Mouse (Mus musculus) R1 (cell line): ENCODE results near the gene Gna15.

Experiments
- DNase-seq: peaks from one replicate; pipeline ENCODE4 v3.0.0-alpha.2; 2018; ENCODE audit warnings: low read depth, low spot score

The Gna15 gene

GRCm38 (mm10) chr10:81467670-81468235 lies 56.3 kb downstream of the Gna15 start:
- no peak for DNase-seq

DNA sequence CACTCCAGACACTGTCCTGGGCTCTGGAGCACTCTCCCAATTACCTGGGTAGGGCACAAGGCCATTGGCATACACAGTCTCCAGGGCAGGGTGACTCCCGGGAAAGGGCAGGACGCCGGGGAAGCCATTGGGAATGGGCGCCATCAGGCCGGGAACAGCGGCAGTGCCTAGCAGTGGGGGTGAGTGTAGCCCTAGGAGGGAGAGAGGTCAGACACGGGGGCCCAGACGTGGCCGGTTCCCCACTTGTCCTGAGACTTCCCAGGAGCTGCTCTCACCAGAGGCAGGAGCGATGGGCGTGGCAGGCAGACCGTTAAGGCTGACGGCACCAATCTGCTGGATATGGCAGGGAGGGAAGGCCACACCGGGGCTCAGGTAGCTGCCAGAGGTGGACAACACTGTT lies 57.1 kb downstream of the Gna15 start:
- DNase-seq, result no peak

- DNase-seq, result no peak
Observed at GRCm38 (mm10) chr10:81466066-81466465, 58.0 kb downstream of the Gna15 start.

DNA sequence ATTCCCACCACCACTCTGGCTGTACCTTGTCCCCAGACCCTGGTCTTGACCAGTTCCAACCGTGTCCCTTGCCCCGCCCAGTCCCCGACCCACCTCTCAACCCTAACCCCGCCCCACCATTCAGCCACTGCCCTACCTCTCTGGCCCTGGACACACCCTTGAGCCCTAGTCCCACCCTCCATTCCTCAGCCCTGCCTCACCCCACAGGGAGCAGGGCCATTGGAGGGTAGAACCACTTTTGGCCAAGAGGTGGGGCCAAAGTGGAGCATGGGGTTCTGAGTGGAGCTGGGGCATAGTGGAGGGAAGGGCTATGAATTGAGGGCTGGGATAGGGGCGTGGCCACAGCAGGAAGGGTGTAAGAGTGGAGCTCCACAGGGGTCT lies 58.8 kb downstream of the Gna15 start:
- DNase-seq, result peak; percentile 100

- DNase-seq, result peak; percentile 95
Observed at GRCm38 (mm10) chr10:81464405-81465264, 59.4 kb downstream of the Gna15 start.

GRCm38 (mm10) chr10:81463531-81463930 lies 60.5 kb downstream of the Gna15 start:
- DNase-seq, result no peak

- DNase-seq, result no peak
Observed at GRCm38 (mm10) chr10:81462917-81463316, 61.1 kb downstream of the Gna15 start.

DNA sequence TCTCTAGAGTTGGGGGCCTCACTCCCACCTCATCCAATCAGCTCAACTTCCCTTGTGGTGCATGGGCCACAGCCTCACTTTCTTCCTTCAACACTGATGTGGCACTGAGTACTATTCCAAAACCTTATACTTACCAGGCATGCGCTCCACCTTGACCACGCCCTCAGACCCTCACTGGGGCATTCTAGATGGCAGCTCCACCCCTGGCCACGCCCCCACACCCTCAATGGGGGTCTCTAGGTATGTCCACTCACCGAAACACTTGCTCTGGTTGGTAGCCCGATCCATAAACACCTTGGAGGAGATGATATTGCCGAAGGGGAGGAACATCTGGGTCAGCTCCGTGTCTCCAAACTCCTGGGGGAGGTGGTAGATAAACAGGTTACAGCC lies 61.6 kb downstream of the Gna15 start:
- no peak for DNase-seq

GRCm38 (mm10) chr10:81461673-81462414 lies 62.2 kb downstream of the Gna15 start:
- DNase-seq, result peak; percentile 50

DNA sequence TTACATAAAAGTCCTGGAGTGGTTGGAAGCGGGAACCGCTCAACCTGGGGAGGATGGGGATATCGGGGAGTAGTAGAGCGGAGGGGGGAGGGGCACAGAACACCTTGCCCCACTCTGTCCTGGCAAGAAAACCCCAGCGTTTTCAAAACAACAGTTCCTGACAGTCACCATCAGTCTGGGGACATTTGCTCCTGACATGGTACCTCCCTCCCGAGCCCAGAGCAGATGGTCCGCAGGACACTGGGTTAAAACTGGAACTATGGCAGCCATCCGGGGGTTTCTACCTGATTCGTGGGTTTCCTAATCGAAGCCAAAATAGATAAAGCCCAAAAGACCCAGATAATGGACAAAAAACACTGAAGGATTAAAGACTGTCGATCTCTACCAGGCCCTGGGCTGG lies 63.1 kb downstream of the Gna15 start:
- no peak for DNase-seq

GRCm38 (mm10) chr10:81460471-81460870 lies 63.6 kb downstream of the Gna15 start:
- no peak for DNase-seq

GRCm38 (mm10) chr10:81459399-81459798 lies 64.6 kb downstream of the Gna15 start:
- DNase-seq, result no peak

DNA sequence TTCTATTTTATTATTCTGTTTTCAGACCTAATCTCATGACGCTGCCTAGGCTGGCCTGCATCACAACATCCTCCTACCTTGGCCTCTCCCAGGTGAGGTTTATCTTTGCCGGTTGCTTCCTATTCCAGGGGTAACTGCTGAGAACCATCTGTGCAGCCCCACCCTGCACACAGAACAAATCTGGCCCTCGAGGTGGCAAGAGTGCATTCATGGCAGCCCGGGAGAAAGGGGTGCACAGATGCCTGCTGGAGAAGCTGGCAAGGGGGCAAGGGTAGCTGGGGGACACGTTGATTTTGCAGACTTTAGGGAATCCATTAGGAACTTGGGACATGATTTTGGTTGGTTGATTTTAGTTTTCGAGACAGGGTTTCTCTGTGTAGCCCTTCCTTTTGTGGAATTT lies 65.8 kb downstream of the Gna15 start:
- no peak for DNase-seq

- no peak for DNase-seq
Observed at GRCm38 (mm10) chr10:81457624-81458023, 66.4 kb downstream of the Gna15 start.

DNA sequence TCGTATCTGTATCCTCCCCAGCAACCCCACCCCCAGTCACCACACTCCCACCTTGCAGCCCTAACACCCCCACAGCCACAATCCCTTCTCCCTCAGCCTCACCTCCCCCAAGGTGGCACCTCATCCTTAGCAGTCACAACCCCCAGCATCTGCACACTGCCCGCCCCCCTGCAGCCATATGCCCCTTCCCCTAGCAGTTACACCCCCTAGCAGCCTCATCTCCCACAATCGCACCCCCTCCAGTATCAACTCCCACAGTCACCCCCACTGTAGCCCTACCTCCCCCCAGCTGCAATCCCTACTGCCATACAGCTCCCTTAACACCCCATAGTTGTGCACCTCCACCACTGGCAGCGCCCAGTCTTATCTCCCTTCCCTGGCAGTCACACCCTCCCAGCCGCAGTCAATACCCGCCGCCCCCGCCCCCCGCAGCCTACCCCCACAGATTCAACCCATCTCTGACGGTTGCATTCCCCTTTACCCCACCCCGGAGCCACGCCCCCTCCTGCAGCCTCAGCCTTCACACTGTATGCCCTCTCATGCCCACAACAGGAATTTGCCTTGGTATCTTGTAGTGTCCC lies 67.0 kb downstream of the Gna15 start:
- DNase-seq, result no peak

DNA sequence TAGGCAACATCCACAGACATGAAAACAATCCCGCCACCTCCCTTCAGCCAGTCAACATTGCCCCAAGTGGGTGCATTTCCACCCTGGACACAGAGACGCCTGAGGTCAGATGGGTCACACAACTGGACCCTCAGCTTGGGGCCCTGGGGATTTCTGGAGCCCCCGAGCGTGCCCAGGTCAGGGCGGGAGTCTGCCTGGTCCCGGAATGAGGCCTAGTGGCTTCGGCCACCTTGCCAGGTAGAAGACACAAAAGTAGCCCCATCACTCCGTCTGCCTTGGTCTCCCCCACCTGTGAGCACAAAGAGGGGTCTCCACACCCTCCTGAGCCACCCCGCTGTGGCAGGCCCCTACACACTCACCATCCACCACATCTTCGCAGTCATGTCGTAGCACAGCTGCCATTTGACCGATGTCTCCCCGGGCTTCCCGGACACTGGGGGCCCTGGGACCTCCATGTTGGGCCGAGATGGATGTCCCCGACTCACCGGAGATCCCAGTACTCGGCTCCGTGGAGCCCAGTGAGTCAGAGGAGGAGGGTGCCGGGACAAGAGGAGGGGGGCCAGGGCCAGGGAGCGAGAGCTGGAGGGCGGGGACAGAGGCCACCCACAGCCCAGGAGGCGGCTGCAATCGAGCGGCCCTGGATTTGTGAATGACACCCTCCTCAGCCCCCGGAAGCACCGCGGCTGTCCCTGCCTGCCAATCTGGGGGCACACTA lies 68.7 kb downstream of the Gna15 start, which contains the start of gene Nfic:
Nfic (minus strand) TSS at position 455 of the 715 bp plus-strand sequence.
- DNase-seq, result no peak

- DNase-seq, result no peak
Observed at GRCm38 (mm10) chr10:81454106-81454505, 69.9 kb downstream of the Gna15 start.

- no peak for DNase-seq
Observed at GRCm38 (mm10) chr10:81452947-81453288, 71.1 kb downstream of the Gna15 start.
